Mouse (Mus musculus): Measurements from ENCODE around the gene Suds3. TPM values are rescaled to one million over a fixed set of nuclear protein-coding genes. Genes with fewer than 3 reads are reported as not detected.

The Suds3 gene
- total RNA-seq, 2 experiments from 2014 or later = 63.7 to 88.5 TPM

GRCm38 (mm10) chr5:117068181-117068580 lies 47.7 kb downstream of the Suds3 start:
- no peak for DNase-seq
- intact Hi-C loops (cut with DNase I) = no loop called here

GRCm38 (mm10) chr5:117061251-117061650 lies 54.7 kb downstream of the Suds3 start:
- intact Hi-C loops (cut with DNase I) = no loop called here
- no peak for DNase-seq

GRCm38 (mm10) chr5:117060484-117061130 lies 55.3 kb downstream of the Suds3 start:
- intact Hi-C loops (cut with DNase I) = no loop called here
- DNase-seq = no peak

GRCm38 (mm10) chr5:117049940-117050339 lies 66.0 kb downstream of the Suds3 start:
- intact Hi-C loops (cut with DNase I) = no loop called here
- no peak for DNase-seq

- no peak for DNase-seq
- intact Hi-C loops (cut with DNase I) = no loop called here
Observed at GRCm38 (mm10) chr5:117045101-117045500, 70.8 kb downstream of the Suds3 start.

- intact Hi-C loops (cut with DNase I) = no loop called here
- no peak for DNase-seq
Observed at GRCm38 (mm10) chr5:117042661-117043060, 73.3 kb downstream of the Suds3 start.

Other genes with a start within 250 kb of the Suds3 start
- gene Taok3, start 4.0 kb upstream of the Suds3 start, total RNA-seq (2021) = 1 to 10 TPM; 9.4 to 10.0 TPM
- gene Pebp1, start 171.5 kb upstream of the Suds3 start, total RNA-seq (2021) = 100 to 1,000 TPM; 430 to 431 TPM
- gene Vsig10, start 203.0 kb upstream of the Suds3 start, total RNA-seq (2021) = 10 to 100 TPM; 12.8 to 17.4 TPM
- gene Wsb2, start 241.2 kb upstream of the Suds3 start, total RNA-seq (2021) = 100 to 1,000 TPM; 108 to 118 TPM

Measured in heart, postnatal 10 days (tissue).